Mouse (Mus musculus): Measurements from ENCODE around the gene Arid1b.
"Not testable (repeated sequence)": the region's sequence is repeated elsewhere in the genome, so short reads cannot be mapped to it uniquely, and the experiment has no call there.

Gene Arid1b

GRCm38 (mm10) chr17:5059092-5059601, 65.0 kb downstream of the Arid1b start:
- DNase-seq: no peak

GRCm38 (mm10) chr17:5060515-5061084, 66.5 kb downstream of the Arid1b start:
- no peak for DNase-seq

- no peak for DNase-seq
These were observed 67.1 kb downstream of the Arid1b start for GRCm38 (mm10) chr17:5061183-5061582.

GRCm38 (mm10) chr17:5061593-5061992, 67.5 kb downstream of the Arid1b start:
- DNase-seq: no peak

DNA sequence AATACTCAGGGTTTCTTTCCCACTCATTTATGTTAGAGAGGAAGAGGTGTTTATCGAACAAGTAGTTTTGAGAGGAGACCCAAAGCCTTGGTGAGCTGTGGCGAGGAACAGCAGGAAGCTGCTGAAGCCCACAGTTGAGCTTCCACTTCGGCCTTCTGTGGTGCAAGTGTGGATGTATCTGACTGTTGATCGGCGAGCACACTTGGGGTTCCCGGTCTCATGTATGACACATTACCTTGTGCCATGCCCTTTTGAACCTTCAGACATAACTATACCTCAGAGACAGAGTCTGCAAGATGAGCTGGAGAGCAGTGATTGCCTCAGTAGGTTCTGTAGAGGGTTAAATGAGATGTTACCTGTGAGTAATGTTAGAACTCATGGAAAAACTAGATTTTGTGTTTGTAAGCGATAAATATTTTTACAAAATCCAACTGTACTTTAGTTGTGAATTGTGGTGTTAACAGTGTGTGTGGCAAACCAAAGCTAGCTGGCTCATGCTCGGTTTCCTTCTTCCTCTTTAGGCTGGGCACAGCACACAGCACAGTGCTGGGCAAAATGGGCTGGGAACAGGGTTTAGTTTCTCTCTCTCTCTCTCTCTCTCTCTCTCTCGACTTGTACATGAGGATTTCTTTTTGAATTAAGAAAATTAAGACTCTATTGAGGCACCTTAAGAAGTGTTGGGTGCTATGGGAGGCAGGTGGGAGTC, 69.5 kb downstream of the Arid1b start:
- no peak for DNase-seq

DNA sequence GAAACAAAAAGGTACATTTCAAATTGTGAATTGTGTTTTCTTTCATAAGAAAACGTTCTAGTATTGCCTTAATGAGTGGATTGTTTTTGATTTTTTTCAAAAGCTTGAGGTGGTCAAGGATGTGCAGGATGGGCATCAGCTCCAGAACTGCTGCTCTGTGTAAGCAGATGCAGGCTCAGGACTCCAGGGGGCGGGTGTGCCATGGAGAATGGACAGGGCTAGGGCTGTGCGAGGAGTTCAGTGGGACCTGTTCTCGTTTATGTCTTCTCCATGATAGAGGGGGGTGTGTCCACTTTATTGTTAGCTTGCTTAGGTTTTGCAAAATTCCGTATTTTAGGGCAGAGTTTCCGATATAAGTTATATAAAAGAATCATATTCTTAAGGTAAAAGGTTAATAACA, 70.6 kb downstream of the Arid1b start:
- DNase-seq: no peak

GRCm38 (mm10) chr17:5065270-5065669, 71.1 kb downstream of the Arid1b start:
- DNase-seq: no peak

DNA sequence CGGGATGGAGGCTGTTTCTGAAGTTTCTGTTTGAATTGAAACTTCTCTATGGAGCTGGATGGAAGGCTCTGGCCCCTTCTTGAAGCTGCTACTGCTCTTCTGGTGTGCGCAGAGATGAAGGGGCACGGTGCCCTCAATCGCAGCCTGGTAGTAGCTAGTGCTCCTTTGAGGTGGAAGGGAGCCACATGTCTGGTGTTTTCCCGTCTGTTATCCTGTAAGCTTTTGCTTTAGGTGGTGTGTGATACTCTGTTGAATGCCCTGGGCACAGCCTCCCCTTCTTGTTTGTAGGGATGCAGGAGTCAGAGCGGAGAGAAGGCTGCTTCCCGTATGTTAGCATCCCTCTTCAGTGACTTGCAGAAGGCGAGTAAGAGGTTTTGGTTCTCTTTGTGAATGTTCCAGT, 72.7 kb downstream of the Arid1b start:
- DNase-seq: no peak

- DNase-seq: no peak
These were observed 73.1 kb downstream of the Arid1b start for GRCm38 (mm10) chr17:5067264-5067663.

GRCm38 (mm10) chr17:5070399-5070798, 76.3 kb downstream of the Arid1b start:
- DNase-seq: no peak

GRCm38 (mm10) chr17:5072539-5072938, 78.4 kb downstream of the Arid1b start:
- no peak for DNase-seq

- no peak for DNase-seq
These were observed 80.8 kb downstream of the Arid1b start for GRCm38 (mm10) chr17:5074752-5075506.

- no peak for DNase-seq
These were observed 83.9 kb downstream of the Arid1b start for GRCm38 (mm10) chr17:5077996-5078395.

- no peak for DNase-seq
These were observed 84.4 kb downstream of the Arid1b start for GRCm38 (mm10) chr17:5078576-5078975.

- DNase-seq: no peak
These were observed 86.8 kb downstream of the Arid1b start for GRCm38 (mm10) chr17:5080884-5081419.

DNA sequence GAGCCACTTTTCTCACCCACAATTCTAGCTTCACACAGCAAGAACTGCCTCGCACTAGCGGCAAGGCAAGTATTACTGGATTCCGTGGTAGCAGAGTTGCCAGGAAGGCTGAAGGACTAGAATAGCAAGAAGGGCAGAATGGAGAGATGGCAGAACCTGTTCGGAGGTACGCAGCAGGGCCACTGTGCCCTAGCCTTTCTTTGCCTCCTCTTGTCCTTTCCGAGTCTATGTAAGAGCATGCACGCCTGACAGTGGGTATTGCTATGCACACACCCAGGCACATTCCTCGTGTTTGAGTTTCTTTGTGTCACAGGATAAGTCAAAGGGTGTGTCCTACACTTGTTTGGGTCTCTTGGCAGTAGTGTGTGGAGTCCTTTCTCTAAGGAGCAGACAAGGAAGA, 88.1 kb downstream of the Arid1b start:
- no peak for DNase-seq

- no peak for DNase-seq
These were observed 89.4 kb downstream of the Arid1b start for GRCm38 (mm10) chr17:5083497-5083896.

- peak; percentile 74 for DNase-seq
These were observed 90.0 kb downstream of the Arid1b start for GRCm38 (mm10) chr17:5084139-5084538.

DNA sequence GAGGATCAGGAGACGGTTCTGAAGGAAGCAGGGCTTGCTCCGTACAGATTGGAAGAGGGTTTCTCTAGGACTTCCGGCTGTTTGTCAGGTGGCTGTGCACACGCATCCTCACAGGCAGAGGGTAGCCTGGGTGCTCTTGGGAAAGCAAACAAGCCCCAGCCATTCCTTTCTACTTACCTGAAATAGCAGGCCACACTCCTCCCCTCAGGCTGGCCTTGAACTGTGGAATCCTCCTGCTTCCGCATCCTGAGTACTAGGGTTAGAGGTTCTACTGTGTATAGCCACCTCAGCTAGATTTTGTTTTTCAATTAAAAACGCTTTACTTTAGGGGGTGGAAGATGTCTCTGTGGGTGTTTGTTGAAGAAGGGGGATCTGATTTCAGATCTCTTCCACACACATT, 90.9 kb downstream of the Arid1b start:
- DNase-seq: no peak

DNA sequence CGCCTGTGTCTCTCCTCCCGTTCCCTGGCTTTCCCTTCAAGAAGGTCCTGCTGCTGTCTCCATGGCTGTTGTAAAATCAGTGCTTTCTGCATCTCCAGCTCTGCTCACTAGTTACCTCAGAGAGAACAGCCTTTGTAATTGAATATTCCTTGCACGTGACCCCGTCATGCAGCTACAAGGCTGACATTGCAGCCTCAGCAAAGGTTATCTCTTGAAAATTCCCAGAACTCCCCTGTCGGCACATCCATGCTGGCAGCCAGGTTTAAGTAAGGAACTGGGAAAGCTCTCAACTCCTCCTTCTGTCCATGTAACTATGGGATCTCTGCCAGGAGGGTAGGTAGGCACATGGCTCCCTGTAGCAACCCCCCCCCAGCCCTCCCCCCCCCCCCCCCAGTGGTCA, 91.8 kb downstream of the Arid1b start:
- DNase-seq: no peak

- not testable (repeated sequence) for DNase-seq
These were observed 94.1 kb downstream of the Arid1b start for GRCm38 (mm10) chr17:5088241-5088640.

DNA sequence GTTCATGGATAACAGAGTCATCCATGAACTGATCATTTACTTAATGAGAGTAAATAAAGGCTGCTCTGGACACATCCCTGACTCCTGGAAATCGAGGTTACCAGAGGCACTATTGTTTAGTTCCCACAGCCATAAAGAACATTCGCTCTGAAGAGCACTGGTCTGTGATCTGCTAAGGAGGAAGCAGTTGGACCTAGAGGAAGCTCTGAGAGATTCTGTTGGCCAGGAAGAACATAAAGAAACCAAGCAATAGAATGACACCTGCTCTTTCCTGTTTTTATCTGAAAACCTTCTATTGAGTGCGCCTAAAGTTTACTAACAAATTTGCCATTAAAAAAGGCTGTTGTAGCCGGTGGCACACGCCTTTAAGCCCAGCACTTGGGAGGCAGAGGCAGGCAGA, 94.7 kb downstream of the Arid1b start:
- DNase-seq: no peak

DNA sequence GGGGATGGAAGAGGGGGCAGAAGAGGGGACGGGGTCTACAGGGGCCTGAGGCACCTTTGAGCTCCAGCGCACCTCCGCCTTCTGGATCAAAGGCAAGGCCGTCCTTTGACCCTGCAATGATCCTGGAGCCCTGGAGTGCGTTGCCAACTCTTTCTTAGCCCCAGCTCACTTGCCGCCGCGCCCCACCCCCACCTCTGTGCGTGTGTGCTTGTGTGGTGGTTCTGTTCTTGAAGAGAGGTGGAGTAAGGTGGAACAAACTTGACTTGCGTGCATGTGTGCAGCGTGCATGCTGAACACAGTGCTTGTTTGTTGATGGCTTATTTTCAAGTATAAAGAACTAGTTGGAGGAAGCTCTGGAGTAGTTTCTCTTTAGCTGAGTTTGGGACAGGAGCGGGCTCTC, 95.4 kb downstream of the Arid1b start:
- no peak for DNase-seq

DNA sequence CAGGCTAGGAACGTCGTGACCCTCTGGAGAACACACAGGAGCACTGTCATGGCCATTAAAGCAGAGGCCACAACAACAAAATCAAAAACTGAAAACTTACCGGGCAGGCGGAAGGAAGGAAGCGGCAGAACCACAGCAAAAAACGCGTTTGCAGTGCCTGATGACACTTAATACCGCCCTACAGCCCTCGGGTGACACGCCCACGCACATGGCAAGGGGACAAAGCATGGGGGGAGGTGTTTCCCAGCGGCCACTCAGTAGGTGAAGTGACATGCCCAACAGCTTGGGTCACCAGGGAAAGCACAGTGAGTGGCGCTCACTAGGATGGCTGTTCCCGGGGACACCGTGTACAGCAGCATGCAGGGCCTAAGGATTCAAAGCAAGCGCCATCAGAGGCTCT, 97.4 kb downstream of the Arid1b start:
- DNase-seq: no peak
